Mouse (Mus musculus) spleen, adult 2 months (tissue): Measurements from ENCODE around the gene Snd1.

Experiments
- CTCF ChIP-seq: fragments of 200-500 bp; IDR thresholded peaks from 2 replicates; pipeline ENCODE4 v1.5.1; 2011; ENCODE audit warnings: mild to moderate bottlenecking, inconsistent platforms; ENCODE audit not compliant: insufficient read depth, insufficient read length, insufficient replicate concordance; ENCODE audit errors: extremely low read depth
- POLR2A ChIP-seq: fragments of 200-500 bp; IDR thresholded peaks from 2 replicates; pipeline ENCODE4 v1.6.1; 2011; ENCODE audit warnings: low read depth, low read length, inconsistent platforms

DNA sequence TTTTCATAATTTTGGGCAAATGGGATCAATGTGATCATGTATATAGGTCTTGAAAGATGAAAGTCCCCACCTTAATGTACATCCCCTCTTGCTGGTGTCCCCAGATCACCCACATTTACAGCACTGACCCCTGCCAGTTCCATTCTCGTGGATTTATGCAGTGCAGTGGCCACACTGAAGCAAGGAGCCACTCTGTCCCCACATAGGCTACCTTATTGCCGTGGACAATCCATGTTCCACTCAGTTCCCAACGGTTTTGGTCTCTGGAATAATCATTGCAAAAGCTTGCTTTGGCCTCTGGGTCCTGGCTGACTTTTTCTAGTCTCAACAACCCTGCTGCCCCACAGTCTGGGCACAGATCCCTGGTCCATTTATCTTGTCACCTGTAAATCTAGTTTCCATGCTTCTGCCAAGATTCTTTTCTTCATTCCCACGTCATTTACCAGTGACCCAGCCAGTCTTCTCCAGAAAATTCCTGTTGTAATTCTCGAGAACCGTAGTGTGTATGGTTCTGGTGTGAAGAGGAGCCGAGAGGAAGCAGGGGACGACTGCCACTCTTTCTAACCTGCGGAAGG, 375.5 kb downstream of the Snd1 start:
- TF ChIP-seq CTCF: no peak
- no peak for TF ChIP-seq POLR2A
